Mouse (Mus musculus): Measurements from ENCODE around the gene Atp6v1a.

Atp6v1a gene

DNA sequence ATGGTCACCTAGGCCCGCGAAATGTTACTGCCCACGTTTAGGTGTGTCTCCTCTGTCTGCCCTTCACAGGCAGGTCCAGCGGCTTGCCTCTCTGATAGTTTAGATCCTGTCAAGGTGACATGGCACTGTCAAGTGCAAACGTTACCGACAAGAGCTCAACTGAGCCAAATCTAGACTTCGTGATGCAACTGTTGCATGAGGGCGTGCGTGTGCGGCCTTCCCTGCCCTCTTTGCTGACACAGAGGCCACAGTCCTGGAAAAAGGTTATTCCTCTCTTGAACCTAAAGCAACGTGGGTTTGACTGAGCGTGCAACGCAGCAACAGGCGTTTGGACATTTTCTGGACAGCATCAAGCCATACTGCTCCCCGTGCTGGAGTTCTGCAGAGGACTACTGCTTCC, 78.2 kb downstream of the Atp6v1a start:
- DNase-seq (ENCODE audit: low spot score in 2 of 2), result no peak

DNA sequence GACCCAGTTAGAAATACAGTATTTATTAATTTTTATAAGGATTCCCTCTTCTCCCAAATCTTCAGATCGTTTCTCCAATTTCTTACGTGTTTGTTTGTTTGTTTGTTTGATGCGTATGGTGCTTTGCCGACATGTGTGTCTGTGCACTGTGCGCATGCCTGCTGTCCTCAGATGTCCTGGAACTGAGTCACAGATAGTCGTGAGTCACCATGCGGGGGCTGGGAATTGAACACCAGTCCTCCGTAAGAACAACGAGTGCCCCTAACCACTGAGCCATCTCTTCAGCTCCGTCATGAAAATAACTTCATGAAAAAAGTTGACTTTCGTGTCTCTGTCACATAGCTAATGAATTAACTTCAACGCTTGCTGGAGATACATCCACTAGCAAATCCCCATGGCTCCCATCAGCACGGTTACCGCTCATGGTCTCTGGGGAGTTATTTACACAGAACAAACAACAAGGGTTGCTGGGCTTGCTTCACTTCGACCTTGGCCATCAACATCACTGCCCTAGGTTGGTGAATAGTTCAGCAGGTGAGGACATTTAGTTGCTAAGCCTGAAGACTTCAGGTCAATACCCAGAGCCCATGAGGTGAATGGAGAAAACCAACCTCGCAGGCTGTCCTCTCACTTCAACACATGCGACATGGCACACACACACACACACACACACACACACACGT, 78.8 kb downstream of the Atp6v1a start:
- DNase-seq (ENCODE audit: low spot score in 2 of 2), result no peak

DNA sequence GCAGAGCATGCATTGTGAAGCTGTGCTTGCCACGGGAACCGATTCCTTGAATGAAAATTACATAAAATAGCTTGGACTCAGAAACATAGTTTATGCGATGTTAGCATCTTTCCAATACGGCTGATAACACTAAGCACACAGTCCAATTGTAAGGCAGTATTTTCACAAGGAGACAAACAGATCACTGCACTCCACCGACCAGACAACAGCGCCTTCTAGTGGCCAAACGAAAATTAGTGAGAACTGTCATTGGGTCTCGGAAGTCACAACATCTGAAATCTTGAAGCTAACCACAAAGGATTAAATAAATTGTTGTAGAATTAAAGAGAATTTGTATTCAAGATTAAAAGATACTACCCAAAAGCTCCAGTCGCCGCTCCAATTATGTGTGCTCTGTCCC, 80.8 kb downstream of the Atp6v1a start:
- DNase-seq (ENCODE audit: low spot score in 2 of 2), result peak; percentile 14 to 85

DNA sequence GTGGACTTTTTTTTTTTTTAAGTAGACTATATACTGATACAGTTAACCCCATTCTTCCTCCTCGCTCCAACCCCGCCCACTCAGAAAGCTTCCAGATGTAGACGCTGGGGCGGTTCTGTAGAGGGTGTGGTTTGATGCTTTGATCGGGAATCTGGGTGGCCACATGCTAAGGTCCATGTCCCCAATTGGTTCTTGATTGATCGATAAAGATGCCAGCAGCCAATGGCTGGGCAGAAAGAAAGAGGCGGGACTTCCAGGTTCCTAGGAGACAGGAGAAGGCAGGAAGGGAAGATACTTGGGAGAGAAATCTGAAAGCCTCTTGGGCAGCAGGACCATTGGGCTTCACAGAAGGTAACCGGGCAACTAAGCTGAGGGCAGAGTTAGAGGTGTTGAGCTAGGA, 83.7 kb downstream of the Atp6v1a start:
- no peak for DNase-seq (ENCODE audit: low spot score in 2 of 2)

DNA sequence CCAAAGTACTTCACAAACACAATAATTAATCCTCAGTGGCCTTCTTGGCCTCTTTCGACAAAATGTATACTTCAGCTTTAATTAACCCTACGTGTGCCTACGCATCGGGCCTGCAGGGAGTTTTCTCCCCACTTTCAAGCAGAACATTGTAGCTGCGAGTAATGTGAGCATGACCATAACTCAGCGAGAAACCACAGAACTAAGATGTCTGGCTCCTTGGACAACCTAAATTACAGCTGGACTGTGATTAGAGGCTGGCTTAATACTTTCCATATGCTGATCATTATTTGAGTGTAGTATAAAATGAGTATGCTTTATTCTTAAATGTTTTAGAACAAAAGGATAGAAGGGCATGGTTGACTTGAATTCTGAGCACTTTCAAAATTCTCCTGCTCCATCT, 86.2 kb downstream of the Atp6v1a start:
- DNase-seq (ENCODE audit: low spot score in 2 of 2), result no peak

DNA sequence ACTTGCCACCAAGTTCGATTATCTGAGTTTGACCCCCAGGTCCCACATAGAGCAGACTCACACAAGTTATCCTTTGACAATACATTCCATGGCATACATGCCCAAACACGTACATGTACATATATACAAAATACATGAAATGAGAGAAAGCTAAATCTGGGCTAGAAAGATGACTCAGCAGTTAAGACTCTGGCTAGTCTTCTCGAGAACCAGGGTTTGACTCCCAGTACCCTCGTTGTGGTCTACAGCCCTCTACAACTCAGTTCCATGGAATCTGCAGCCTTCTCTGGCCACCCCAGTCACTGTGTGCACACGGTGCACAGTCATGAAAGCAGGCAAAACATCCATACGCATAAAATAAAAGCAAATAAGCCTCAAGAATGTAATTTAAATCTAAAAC, 87.1 kb downstream of the Atp6v1a start:
- DNase-seq (ENCODE audit: low spot score in 2 of 2), result no peak

DNA sequence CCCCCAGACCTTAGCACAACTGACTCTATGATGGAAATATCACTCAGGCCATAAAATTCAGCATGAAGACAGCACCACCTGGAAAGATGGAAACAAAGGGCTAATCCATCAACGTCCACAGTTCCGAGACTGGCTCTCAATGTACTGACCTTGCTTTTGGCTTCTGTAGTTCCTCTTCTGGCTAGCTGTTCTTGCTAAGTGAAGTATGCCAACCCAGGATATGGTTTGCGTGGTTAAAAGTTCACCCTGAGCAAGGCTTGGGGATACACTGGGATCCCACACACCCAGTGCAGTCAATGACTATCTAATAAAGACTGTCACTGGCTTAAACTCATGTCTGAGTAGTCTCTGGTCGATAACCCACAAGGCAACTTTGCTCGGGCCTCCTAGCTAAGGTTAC, 89.4 kb downstream of the Atp6v1a start:
- no peak for DNase-seq (ENCODE audit: low spot score in 2 of 2)

DNA sequence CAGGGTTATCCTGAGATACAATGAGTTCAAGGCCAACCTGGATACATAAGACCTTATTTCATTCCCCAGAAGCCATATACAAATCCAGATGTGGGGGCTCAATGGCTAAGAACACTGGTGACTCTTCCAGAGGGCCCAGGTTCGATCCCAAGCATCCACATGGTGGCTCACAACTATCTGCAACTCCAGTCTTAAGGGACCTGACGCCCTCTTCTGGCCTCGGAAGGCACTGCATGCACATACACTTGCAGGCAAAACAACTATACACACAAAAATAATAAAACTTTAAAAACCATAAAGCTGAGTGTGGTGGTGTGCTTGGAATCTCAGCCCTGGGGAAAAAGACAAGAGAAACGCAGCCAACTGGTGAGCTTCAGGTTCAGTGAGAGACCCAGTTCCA, 100.4 kb downstream of the Atp6v1a start:
- no peak for DNase-seq (ENCODE audit: low spot score in 2 of 2)

Data from left cerebral cortex, adult 9 months (tissue).